Mouse (Mus musculus) testis, adult 2 months (tissue): Measurements from ENCODE around the gene Fzd10. TPM values are rescaled to one million over a fixed set of nuclear protein-coding genes. Genes with fewer than 3 reads are reported as not detected.

Source experiments
- H3K27ac ChIP-seq: fragments of 200-500 bp; 2 replicates; pipeline ENCODE4 v1.5.1; 2012; ENCODE audit warnings: low read depth, low read length; ENCODE audit not compliant: control insufficient read depth, insufficient read depth
- H3K27me3 ChIP-seq: fragments of 200-500 bp; 2 replicates; pipeline ENCODE4 v1.6.1; 2012; ENCODE audit warnings: mild to moderate bottlenecking, low read length, moderate library complexity; ENCODE audit not compliant: control insufficient read depth, insufficient read depth
- H3K36me3 ChIP-seq: fragments of 200-500 bp; 2 replicates; pipeline ENCODE4 v1.6.1; 2012; ENCODE audit warnings: mild to moderate bottlenecking, low read length; ENCODE audit not compliant: control insufficient read depth, insufficient read depth
- H3K4me1 ChIP-seq: fragments of 200-500 bp; 2 replicates; pipeline ENCODE4 v1.6.1; 2012; ENCODE audit warnings: low read length; ENCODE audit not compliant: control insufficient read depth, insufficient read depth
- H3K4me3 ChIP-seq: fragments of 200-500 bp; 2 replicates; pipeline ENCODE4 v1.5.1; 2012; ENCODE audit warnings: low read depth, mild to moderate bottlenecking, low read length, moderate library complexity, mixed read lengths; ENCODE audit not compliant: control insufficient read depth
- CTCF ChIP-seq: fragments of 200-500 bp; IDR thresholded peaks from 2 replicates; pipeline ENCODE4 v1.5.1; 2012; ENCODE audit warnings: low read depth, mild to moderate bottlenecking, inconsistent platforms, low read length, moderate library complexity; ENCODE audit not compliant: control insufficient read depth, insufficient read depth, insufficient replicate concordance
- POLR2A ChIP-seq: fragments of 200-500 bp; IDR thresholded peaks from 2 replicates; pipeline ENCODE4 v1.6.1; 2012; ENCODE audit warnings: low read depth, mild to moderate bottlenecking, inconsistent platforms, low read length, moderate library complexity; ENCODE audit not compliant: control insufficient read depth
- polyA plus RNA-seq: library from polyadenylated mRNA; depleted of rRNA; stranded (reverse); fragments of >200 nt; gene quantifications from 2 replicates; pipeline ENCODE4 v1.2.3, GENCODE M21; 2012

Gene Fzd10
- polyA plus RNA-seq, 1 experiment = 0.19 TPM

GRCm38 (mm10) chr5:128570848-128571247 is 29.8 kb upstream of the Fzd10 start:
- H3K27me3 ChIP-seq = no peaks in the 10 kb centered on the region

GRCm38 (mm10) chr5:128571706-128572105 is 28.9 kb upstream of the Fzd10 start:
- no peak overlapping the region for H3K27ac ChIP-seq
- peaks cover 2% of the 10 kb centered on the region; the same call in 1 of the 2 replicates for H3K4me1 ChIP-seq
- TF ChIP-seq CTCF = no peak
- no peak for TF ChIP-seq POLR2A

More at GRCm38 (mm10) chr5:128570848-128571247, 29.8 kb upstream of the Fzd10 start:
- Histone ChIP-seq H3K36me3 (no peaks in the 10 kb centered on the region), H3K4me3 (peak overlapping the region; percentile 61), H3K4me1 (peaks cover 2% of the 10 kb centered on the region; the same call in 1 of the 2 replicates), H3K27ac (no peak overlapping the region)
- no peak for TF ChIP-seq CTCF
- no peak for TF ChIP-seq POLR2A

GRCm38 (mm10) chr5:128575997-128576579 is 24.6 kb upstream of the Fzd10 start:
- no peak overlapping the region for H3K4me3 ChIP-seq
- TF ChIP-seq POLR2A = no peak
- TF ChIP-seq CTCF = no peak
- H3K36me3 ChIP-seq = no peaks in the 10 kb centered on the region
- no peaks in the 10 kb centered on the region for H3K27me3 ChIP-seq
- H3K27ac ChIP-seq = no peak overlapping the region
- H3K4me1 ChIP-seq = peaks cover 2% of the 10 kb centered on the region

More at GRCm38 (mm10) chr5:128571706-128572105, 28.9 kb upstream of the Fzd10 start:
- Histone ChIP-seq H3K27me3 (no peaks in the 10 kb centered on the region), H3K36me3 (no peaks in the 10 kb centered on the region), H3K4me3 (peak overlapping the region; percentile 28)

GRCm38 (mm10) chr5:128579047-128579650 is 21.5 kb upstream of the Fzd10 start:
- TF ChIP-seq POLR2A (no peak), CTCF (no peak)
- peaks cover 2% of the 10 kb centered on the region for H3K4me1 ChIP-seq
- H3K27me3 ChIP-seq = no peaks in the 10 kb centered on the region
- no peak overlapping the region for H3K27ac ChIP-seq
- peak overlapping the region; percentile 5 for H3K4me3 ChIP-seq
- H3K36me3 ChIP-seq = no peaks in the 10 kb centered on the region

GRCm38 (mm10) chr5:128580931-128581330 is 19.7 kb upstream of the Fzd10 start:
- Histone ChIP-seq H3K36me3 (no peaks in the 10 kb centered on the region), H3K4me1 (peaks cover 2% of the 10 kb centered on the region), H3K27ac (no peak overlapping the region), H3K27me3 (no peaks in the 10 kb centered on the region), H3K4me3 (no peak overlapping the region)
- TF ChIP-seq CTCF (no peak), POLR2A (no peak)

GRCm38 (mm10) chr5:128581516-128581921 is 19.1 kb upstream of the Fzd10 start:
- Histone ChIP-seq H3K27ac (no peak overlapping the region), H3K4me1 (peaks cover 2% of the 10 kb centered on the region), H3K27me3 (no peaks in the 10 kb centered on the region), H3K36me3 (no peaks in the 10 kb centered on the region), H3K4me3 (no peak overlapping the region)
- TF ChIP-seq CTCF = no peak
- TF ChIP-seq POLR2A = no peak

DNA sequence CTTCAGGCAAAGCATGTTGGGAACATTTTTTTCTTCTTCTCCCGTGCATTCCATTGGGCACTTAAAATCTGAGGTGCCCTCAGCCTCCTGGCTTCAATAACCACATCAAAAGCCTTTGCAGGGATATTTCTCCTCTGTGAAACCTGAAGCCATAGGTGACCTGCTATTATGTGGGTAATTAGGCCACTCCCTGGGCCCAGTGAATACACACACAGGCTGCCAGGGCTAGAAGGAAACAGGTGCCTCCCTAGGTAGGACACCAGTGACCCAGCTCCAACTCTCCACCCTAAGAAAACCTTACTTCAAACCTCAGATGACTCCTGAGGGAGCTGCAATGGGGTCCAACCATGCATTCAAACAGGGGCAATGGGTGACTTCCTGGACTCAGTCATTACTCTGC is 11.4 kb upstream of the Fzd10 start:
- Histone ChIP-seq H3K36me3 (no peaks in the 10 kb centered on the region), H3K4me3 (no peak overlapping the region), H3K27ac (no peak overlapping the region), H3K27me3 (no peaks in the 10 kb centered on the region), H3K4me1 (no peaks in the 10 kb centered on the region)
- TF ChIP-seq POLR2A (no peak), CTCF (no peak)
